Mouse (Mus musculus) ES-Bruce4 (cell line): ENCODE data around the gene Grip1.

Experiments
- CTCF ChIP-seq: IDR thresholded peaks from one replicate; pipeline ENCODE4 v1.8.1; 2011; ENCODE audit warnings: low read depth, low read length
- EP300 ChIP-seq: IDR thresholded peaks from 2 replicates; pipeline ENCODE4 v1.6.1; 2011; ENCODE audit warnings: low read depth, low read length; ENCODE audit not compliant: insufficient read depth
- POLR2A ChIP-seq: IDR thresholded peaks from one replicate; pipeline ENCODE4 v1.8.1; 2011; ENCODE audit warnings: low read length; ENCODE audit not compliant: insufficient read depth

GRCm38 (mm10) chr10:119885563-119885962, 431.9 kb downstream of the Grip1 start:
- TF ChIP-seq POLR2A (no peak), EP300 (no peak), CTCF (no peak)
